Mouse (Mus musculus) spleen, postnatal 36 days (tissue): Measurements from ENCODE around the gene Cacna1b.

Experiments
- DNase-seq, 2 experiments: peaks; one replicate each; pipeline ENCODE4 v3.0.0; 2022; ENCODE audit warnings: low spot score in 2 of 2, mixed read lengths in 1 of 2

Gene Cacna1b

DNA sequence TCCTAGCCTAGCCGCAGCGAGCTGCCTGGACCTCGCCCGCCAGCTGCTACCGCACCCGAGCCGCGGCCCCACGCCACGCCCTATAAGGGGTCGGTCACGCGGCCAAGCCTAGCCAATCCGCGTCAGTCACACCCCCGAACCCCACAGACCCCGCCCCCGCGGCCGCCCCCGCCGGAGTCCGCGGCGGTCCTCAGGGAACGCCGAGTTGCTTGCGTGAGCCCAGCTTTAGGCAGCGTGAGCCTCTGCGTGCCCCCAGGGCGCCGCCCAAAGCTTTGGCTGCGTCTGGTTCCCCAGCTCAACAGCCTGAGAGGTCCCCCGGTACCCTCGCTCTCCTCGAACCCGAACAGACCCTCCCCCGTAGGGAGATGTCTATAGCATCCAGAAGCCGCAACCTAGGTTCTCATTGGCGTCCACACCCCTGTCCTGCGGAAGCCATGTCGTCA is at the start of gene Cacna1b:
Gene Cacna1b, minus strand, starts transcription at position 38 of the 443 bp plus-strand sequence.
- peak; percentile 34 to 48 for DNase-seq

DNA sequence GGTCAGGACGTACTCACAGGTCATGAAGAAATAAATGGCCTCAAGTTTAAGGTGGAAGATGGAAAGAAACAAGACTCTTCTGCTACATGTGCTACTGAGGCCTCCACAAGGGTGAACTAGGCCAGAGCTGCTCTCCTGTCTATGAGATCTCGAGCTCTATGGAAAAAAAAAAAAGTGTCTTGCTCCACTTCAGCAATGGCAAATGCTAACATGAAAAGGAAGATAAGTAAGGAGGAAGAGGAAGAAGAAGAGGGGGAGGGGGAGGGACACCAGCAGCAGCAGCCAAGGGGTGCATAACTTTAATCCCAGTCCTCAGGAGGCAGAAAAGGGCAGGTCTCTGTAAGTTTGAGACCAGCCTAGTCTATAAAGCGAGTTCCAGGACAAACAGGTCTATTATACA is 46.8 kb upstream of the Cacna1b start:
- DNase-seq, result no peak

DNA sequence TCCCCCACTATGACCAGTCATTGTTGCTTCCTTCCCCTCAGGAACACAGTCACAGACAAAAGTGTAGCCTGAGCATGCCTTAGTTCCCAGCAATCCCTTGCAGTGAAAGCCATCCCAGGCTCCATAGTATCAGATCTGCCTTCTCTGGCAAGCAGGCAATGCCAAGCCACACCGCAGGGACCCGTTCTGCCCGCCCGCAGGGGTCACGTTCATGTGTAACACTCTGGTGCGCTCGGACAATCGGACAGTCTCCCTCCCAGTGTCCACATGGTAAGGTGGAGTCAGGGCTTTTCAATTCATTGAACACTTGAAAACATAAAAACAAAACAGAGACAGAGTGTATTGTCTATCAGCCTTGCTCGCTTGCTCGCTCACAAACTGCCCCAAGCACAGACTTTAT is 44.7 kb upstream of the Cacna1b start:
- no peak for DNase-seq

- no peak for DNase-seq
Observed at GRCm38 (mm10) chr2:24807036-24807435, 44.1 kb upstream of the Cacna1b start.

- no peak for DNase-seq
Observed at GRCm38 (mm10) chr2:24806143-24806542, 43.2 kb upstream of the Cacna1b start.

GRCm38 (mm10) chr2:24805621-24806020 is 42.7 kb upstream of the Cacna1b start:
- no peak for DNase-seq

DNA sequence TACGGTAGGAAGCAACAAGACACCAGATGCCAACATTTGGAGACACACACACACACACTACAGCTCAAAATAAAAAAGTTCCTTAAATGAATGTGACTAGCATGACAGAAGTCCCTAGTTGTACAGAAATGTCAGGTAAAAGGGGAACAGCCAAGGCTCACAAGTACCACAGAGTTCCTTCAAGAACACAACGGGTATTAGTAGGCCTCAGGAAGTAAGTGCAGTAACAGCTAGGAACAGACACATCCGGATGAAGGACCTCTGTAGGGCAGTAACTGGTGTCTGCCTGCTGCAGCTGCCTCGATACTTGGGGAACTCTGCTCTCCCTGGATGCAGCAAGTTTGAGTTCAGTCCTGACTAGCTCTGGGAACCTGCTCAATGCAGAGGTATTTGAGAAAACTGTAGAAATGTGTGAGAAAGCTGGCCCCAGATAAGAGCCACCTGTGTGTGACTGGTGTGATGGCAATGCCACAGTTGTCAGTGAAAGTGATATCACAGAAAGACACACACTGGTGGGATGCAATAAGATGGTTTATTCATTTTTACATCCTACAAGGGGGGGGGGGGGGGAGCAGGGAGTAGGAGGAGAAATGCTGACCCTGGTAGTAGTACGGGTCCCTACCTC is 34.0 kb upstream of the Cacna1b start:
- no peak for DNase-seq

DNA sequence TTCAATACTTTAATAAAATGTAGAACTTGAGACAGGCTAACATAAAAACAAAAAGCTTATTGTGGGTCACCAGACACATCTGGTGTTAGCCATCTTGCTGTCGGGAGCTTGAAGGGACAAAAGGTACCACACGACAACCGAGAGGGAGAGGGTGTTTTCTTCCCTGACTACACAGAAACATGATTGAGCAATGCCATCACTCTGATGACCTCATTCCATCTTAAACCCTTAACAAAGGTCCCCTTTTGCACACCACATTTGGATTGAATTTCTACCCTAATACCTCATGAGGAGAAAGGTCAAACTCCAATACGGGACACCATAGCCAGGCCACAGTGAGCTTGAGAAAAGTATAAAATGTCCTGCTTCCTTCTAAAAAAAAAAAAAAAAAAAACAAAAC is 24.3 kb upstream of the Cacna1b start:
- no peak for DNase-seq

DNA sequence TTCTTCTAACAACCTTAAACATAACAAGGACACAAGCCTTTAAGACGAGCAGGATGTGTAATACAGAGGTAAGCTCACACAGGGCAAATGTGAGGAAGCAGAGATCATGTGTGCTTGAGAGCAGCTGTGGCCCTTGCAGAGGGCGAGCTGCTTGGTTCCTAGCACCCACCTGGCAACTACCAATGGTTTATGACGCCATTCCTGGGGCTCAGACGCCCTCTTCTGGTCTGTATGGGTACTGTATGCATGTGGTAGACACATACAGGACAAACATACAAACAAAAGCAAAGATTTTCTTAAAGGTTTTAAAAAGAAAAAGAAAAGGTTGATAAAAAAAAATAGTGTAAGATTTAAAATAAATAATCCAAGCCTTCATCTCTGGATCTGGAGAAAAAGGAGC is 18.3 kb upstream of the Cacna1b start:
- DNase-seq, result no peak

- no peak for DNase-seq
Observed at GRCm38 (mm10) chr2:24776831-24777230, 13.9 kb upstream of the Cacna1b start.

- no peak for DNase-seq
Observed at GRCm38 (mm10) chr2:24775951-24776587, 13.1 kb upstream of the Cacna1b start.

- no peak for DNase-seq
Observed at GRCm38 (mm10) chr2:24774832-24775231, 11.9 kb upstream of the Cacna1b start.

- DNase-seq, result no peak
Observed at GRCm38 (mm10) chr2:24770861-24771260, 7.9 kb upstream of the Cacna1b start.

- no peak for DNase-seq
Observed at GRCm38 (mm10) chr2:24762446-24762960, 449 bp downstream of the Cacna1b start.

DNA sequence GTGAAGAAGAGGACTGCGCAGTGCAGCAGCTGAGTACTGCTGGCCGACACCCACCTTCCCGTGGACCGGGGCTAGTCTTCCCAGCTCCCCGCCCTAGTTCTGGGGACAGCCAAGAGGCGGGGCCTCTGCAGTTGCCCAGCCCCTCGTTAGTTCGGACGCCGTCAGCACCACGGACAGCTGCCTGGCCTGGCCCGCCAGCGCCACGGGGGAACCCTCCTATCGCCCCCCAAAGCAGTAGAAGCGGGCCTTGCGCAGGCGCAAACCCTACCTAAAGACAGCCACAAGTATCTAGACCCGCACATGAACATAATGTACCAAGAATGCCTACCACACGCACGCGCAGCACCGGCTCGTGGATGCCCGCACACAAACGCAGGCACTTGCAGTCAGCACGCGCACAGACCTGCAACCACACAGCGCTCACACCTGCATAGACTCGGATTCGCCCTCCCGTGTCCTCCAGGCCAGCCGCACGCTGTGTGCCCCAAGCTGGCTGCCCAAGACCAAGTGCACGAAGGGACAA is 968 bp downstream of the Cacna1b start:
- DNase-seq, result peak in 1 of 2 experiments; percentile 14

DNA sequence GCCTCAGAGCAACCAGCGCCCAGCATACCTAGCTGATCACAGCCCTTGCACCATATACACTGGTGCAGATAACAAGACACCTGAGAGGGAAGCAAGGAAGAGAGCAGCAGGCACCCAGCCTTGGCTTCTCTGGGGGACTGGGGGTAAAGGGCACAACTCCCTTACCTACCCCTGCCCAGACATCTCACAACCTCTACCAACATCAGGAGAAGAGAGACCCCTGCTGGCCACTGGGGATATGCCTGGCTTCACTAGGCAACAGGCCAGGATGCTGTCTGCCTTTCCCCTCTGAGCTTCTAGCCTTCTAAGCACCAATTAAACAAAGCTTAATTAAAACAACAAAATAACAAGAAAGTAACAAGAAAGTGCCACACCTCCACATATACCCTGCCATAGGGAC is 7.7 kb downstream of the Cacna1b start:
- DNase-seq, result peak; percentile 19 to 29

- DNase-seq, result no peak
Observed at GRCm38 (mm10) chr2:24752599-24752998, 10.4 kb downstream of the Cacna1b start.

DNA sequence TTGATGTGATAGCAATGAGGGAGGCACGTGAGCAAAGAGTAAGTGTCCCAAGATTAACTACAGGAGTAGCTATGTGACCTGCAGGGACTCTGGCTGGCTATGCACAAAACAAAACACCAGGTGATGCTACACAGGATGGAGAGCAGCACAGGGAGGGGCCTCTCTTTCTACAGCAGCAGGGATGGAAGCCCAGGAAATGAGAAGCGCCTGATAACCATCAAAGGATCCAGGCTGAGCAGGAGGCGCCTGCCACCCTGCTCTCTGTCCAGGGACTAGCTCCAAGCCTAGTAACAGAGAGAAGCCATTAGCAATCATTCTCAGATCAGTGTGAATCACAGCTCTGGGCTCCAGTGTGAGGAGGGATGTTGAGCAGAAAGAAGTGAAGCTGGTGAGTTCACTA is 12.9 kb downstream of the Cacna1b start:
- no peak for DNase-seq

DNA sequence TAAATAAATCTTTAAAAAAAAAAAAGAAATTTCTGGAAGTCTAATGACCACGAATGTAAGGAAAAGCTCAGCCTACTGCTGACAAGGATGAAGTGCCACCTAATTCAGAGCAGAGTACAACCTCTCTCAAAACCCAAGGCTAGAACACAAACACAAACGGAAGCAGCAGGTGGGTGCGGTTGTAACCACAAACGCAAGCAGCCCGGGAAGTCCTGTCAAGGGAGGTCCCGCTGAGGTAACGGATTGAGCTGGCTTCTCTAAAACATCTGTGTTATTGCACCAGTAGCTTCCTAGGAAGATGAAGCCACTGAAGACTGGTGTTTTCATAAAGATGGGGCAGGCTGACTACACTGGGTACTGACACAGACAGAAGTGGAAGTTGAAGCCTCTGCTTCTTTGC is 15.1 kb downstream of the Cacna1b start:
- peak; percentile 57 to 60 for DNase-seq

DNA sequence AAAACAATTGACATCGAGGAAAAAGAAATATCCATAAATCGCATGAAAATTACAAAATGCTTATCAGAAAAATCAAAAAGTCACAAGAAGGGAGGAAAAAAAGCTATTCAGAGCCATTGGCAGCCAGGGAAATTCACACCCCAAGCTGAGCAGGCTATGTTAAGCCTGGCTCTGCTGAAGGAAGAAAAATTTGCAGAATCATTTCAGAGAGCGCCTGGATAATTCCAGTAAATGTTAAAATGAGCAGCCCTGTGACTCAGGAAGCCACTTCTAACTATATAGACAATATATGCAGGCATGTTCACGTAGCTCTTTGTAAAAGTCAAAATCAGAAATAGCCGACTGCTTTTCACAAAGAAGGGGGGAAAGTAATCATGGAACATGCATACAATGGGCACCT is 23.3 kb downstream of the Cacna1b start:
- no peak for DNase-seq

DNA sequence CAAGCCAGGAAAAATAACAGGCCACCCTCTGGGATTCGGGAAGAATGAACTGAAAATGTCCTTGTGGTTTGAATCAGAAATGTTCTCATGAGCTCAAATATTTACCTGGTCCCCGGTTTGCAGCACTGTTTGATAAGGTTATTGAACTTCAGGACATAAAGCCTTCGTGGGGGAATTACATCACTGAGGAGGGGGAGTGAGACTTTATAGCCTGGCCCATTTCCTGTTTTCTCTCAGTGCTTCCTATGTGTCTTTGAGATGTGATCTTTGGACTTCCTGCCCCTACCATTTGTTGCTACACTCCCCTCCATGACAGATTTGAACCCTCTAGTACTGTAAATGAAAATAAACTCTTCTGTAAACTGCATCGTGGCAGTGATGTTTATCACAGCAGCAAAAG is 29.8 kb downstream of the Cacna1b start:
- DNase-seq, result no peak

- no peak for DNase-seq
Observed at GRCm38 (mm10) chr2:24725865-24726264, 37.1 kb downstream of the Cacna1b start.
